Mouse (Mus musculus) adrenal gland, postnatal 4 days (tissue): Measurements from ENCODE around the gene Col12a1. TPM values are rescaled to one million over a fixed set of nuclear protein-coding genes. Genes with fewer than 3 reads are reported as not detected.

Experiments used
- DNase-seq, 2 experiments: peaks; one replicate each; pipeline ENCODE4 v3.0.0; 2021 to 2022; ENCODE audit warnings: low spot score in 2 of 2, mixed read lengths in 2 of 2
- total RNA-seq, 2 experiments: library from RNA; stranded (reverse); gene quantifications; 2 replicates each; pipeline ENCODE4 v1.2.3; 2021

The Col12a1 gene
- total RNA-seq, 2 experiments from 2014 or later: 83.0 to 91.8 TPM

- DNase-seq: no peak
These were observed 112.5 kb downstream of the Col12a1 start for GRCm38 (mm10) chr9:79606122-79606521.

DNA sequence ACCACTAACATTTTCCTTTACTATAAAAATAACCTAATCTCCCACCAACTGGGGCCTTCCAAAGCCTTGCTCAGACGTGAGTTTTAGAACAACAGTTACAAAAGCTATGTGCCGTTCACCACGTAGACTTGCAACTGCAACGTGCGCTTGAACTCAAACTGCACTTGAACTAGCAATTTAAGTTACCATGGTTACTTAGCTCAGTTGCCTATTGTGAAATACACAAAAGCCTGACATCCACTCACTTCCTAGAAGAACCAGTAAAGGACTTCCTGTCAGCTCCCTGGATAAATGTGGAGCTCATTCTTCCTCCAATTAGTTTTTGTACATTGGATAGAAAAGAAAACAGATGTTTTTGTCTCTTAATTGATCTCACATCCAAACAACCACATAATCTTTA, 112.9 kb downstream of the Col12a1 start:
- DNase-seq: no peak

DNA sequence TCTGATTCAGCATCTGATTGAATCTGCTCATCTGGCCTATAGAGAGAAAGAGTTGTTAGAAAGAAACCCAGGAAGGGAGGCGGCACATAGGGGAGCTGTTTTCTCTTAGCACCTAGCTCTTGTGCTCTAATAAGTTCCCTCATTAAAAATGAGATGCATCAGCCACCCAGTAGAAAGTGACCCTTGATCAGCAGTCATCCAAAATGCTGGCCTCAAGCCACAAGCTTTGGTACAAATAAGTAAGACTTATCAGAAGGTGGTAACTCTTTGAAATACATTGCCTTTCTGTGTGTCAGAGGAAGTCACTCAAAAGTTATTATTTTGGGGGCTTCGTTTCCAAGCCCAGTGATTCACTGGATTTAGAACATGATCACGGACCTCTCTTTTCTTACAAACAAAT, 114.1 kb downstream of the Col12a1 start:
- no peak for DNase-seq

- no peak for DNase-seq
These were observed 115.2 kb downstream of the Col12a1 start for GRCm38 (mm10) chr9:79603448-79603847.

GRCm38 (mm10) chr9:79600237-79600570, 118.4 kb downstream of the Col12a1 start:
- no peak for DNase-seq

- DNase-seq: no peak
These were observed 119.0 kb downstream of the Col12a1 start for GRCm38 (mm10) chr9:79599395-79600236.

DNA sequence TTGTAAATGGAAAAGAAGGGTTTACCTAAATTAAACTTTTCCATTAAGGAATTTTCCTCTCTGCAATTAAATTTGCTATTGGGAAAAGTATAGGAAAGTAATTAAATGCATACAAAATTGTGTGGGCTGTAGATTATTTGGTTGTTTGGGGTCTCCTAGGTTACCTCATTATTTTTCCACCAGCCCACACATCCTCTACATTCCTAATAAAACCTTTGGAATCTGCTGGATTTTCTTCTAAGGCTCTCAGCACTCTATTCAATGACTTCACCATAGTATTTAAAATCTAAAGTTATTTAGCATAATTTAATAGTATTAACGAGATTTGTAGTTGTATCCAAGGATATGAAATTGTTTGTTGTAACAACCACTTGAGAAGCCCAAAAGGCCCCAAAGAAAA, 120.1 kb downstream of the Col12a1 start:
- no peak for DNase-seq

- DNase-seq: no peak
These were observed 132.0 kb downstream of the Col12a1 start for GRCm38 (mm10) chr9:79586415-79587195.

- no peak for DNase-seq
These were observed 151.8 kb downstream of the Col12a1 start for GRCm38 (mm10) chr9:79566838-79567237.

GRCm38 (mm10) chr9:79553297-79553696, 165.3 kb downstream of the Col12a1 start:
- no peak for DNase-seq

Other genes starting within 250 kb of the Col12a1 start
- gene Cox7a2, start 41.0 kb upstream of the Col12a1 start, total RNA-seq: 100 to 1,000 TPM; 297 to 335 TPM
- 10 to 100 TPM; 90.8 to 92.4 TPM for gene Tmem30a, start 74.7 kb upstream of the Col12a1 start, total RNA-seq